Comparison of ENCODE assay signal across 11 mouse cellular contexts in the genomic region with DNA sequence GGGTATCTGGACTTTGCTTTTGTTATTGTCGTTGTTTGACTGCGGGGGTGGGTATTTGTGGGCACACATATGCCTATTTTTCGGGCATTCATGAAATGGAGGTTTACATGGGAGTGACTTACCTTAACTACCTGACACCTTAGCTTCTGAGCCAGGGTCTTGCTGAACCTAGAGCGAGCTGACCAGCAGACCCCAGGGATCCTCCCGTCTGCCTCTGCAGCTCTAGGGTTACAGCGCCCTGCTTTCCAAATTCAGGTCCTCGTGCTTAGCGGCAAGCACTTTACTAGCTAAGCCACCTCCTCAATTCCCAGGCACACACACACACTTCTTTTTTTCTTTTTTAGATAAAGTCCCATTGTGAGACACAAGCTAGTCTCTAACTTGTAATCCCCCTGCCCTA. TPM values are rescaled to one million over a fixed set of nuclear protein-coding genes. Genes with fewer than 3 reads are reported as not detected.
DNase-seq lines count a peak whose midpoint lies in the region; ATAC-seq lines count a peak whose summit lies in the region.
"Had no signal": no experiment of that assay in that cellular context is flagged by ENCODE, and none has a peak within 500 bp of the region (broad histone marks: within the 10 kb centered on the region; RNA-seq: fewer than 3 reads in every experiment).

No protein-coding gene starts in this region.

- WGBS in heart, embryonic 10.5 days = 75% methylated on average over 8 of the region's 8 CpGs
- WGBS in limb, embryonic 12.5 days = 60% methylated on average over 8 of the region's 8 CpGs
- WGBS in limb, embryonic 10.5 days = 77% methylated on average over 8 of the region's 8 CpGs

- no peak for ATAC-seq in limb, embryonic 12.5 days (ENCODE audit: insufficient number of reproducible peaks, insufficient read depth, low FRiP score, low TSS enrichment, low read depth)

- H3K27me3 ChIP-seq in heart, embryonic 10.5 days (ENCODE audit: insufficient read depth, poor library complexity, severe bottlenecking) = no peaks in the 10 kb centered on the region
- peaks cover 5% of the 10 kb centered on the region; the same call in 1 of the 2 replicates for H3K27me3 ChIP-seq in limb, embryonic 12.5 days
- 0 out of 2 replicates have a peak, but pooled peaks cover 8% of the 10 kb centered on the region for H3K27me3 ChIP-seq in limb, embryonic 10.5 days (ENCODE audit: low read depth, poor library complexity, severe bottlenecking)
- H3K27me3 ChIP-seq: embryonic facial prominence, embryonic 12.5 days; forebrain, embryonic 12.5 days; hindbrain, embryonic 12.5 days had no signal

- H3K4me1 ChIP-seq in heart, embryonic 10.5 days = 0 out of 2 replicates have a peak, but pooled peaks cover 3% of the 10 kb centered on the region
- H3K4me1 ChIP-seq in limb, embryonic 12.5 days (replicated peaks) = peaks cover 24% of the 10 kb centered on the region
- H3K4me1 ChIP-seq in limb, embryonic 10.5 days = peaks cover 21% of the 10 kb centered on the region
- H3K4me1 ChIP-seq: forebrain, embryonic 12.5 days had no signal

- no peaks in the 10 kb centered on the region for H3K9me3 ChIP-seq in heart, embryonic 10.5 days
- H3K9me3 ChIP-seq in limb, embryonic 12.5 days = no peaks in the 10 kb centered on the region
- H3K9me3 ChIP-seq in limb, embryonic 10.5 days (replicated peaks) = no peaks in the 10 kb centered on the region
- H3K9me3 ChIP-seq: embryonic facial prominence, embryonic 12.5 days; forebrain, embryonic 12.5 days; hindbrain, embryonic 12.5 days had no signal

- no peak overlapping the region for H3K4me3 ChIP-seq in heart, embryonic 10.5 days
- H3K4me3 ChIP-seq in limb, embryonic 12.5 days (replicated peaks) = no peak overlapping the region
- no peak overlapping the region for H3K4me3 ChIP-seq in limb, embryonic 10.5 days
- H3K4me3 ChIP-seq: embryonic facial prominence, embryonic 12.5 days; forebrain, embryonic 12.5 days; hindbrain, embryonic 12.5 days had no signal

- peak; percentile 80 for DNase-seq in heart, adult 11 months
- DNase-seq in heart, embryonic 10.5 days (ENCODE audit: low spot score) = no peak
- no peak for DNase-seq in limb, embryonic 10.5 days (ENCODE audit: low spot score)
- DNase-seq in right cerebral cortex, adult 18-20 months = peak; percentile 5
- no peak for DNase-seq in right cerebral cortex, postnatal 25 days
- no peak for DNase-seq in layer of hippocampus, adult 9-10 months (ENCODE audit: low spot score)

- no peak overlapping the region for H3K9ac ChIP-seq in limb, embryonic 12.5 days (replicated peaks)
- H3K9ac ChIP-seq: embryonic facial prominence, embryonic 12.5 days; forebrain, embryonic 12.5 days; hindbrain, embryonic 12.5 days had no signal

- H3K36me3 ChIP-seq in heart, embryonic 10.5 days = no peaks in the 10 kb centered on the region
- no peaks in the 10 kb centered on the region for H3K36me3 ChIP-seq in limb, embryonic 12.5 days
- H3K36me3 ChIP-seq in limb, embryonic 10.5 days = no peaks in the 10 kb centered on the region
- H3K36me3 ChIP-seq: embryonic facial prominence, embryonic 12.5 days; forebrain, embryonic 12.5 days; hindbrain, embryonic 12.5 days had no signal

- no peak overlapping the region for H3K27ac ChIP-seq in heart, embryonic 10.5 days
- no peak overlapping the region for H3K27ac ChIP-seq in limb, embryonic 12.5 days
- H3K27ac ChIP-seq in limb, embryonic 10.5 days = no peak overlapping the region
- H3K27ac ChIP-seq: embryonic facial prominence, embryonic 12.5 days; forebrain, embryonic 12.5 days; gastrocnemius, adult 2 months; hindbrain, embryonic 12.5 days had no signal

- peak overlapping the region; percentile 39 for H3K4me2 ChIP-seq in limb, embryonic 12.5 days
- H3K4me2 ChIP-seq: embryonic facial prominence, embryonic 12.5 days; forebrain, embryonic 12.5 days had no signal

RNA-seq across cellular contexts. Expression of a gene that starts 36.0 kb away (rescaled TPM):
- polyA plus RNA-seq in heart, embryonic 10.5 days (2016; fragmentation: Nextera tagmentation; extraction: Ambion mirVana) = 2.7 and 3.0 TPM in 2 replicates
- 3.4 and 4.8 TPM in 2 replicates for polyA plus RNA-seq in limb, embryonic 12.5 days (2016; fragmentation: Nextera tagmentation; extraction: Ambion mirVana)
- polyA plus RNA-seq in limb, embryonic 10.5 days (2016; fragmentation: Nextera tagmentation; extraction: Ambion mirVana) = 0.97 and 3.1 TPM in 2 replicates

RNA-seq across cellular contexts. Expression of a gene that starts 36.0 kb away (rescaled TPM):
- 0.72 and 0.78 TPM in 2 replicates for polyA plus RNA-seq in heart, embryonic 10.5 days (2016; fragmentation: Nextera tagmentation; extraction: Ambion mirVana)
- 1.2 and 1.5 TPM in 2 replicates for polyA plus RNA-seq in limb, embryonic 12.5 days (2016; fragmentation: Nextera tagmentation; extraction: Ambion mirVana)
- polyA plus RNA-seq in limb, embryonic 10.5 days (2016; fragmentation: Nextera tagmentation; extraction: Ambion mirVana) = 0.18 and 0.85 TPM in 2 replicates

RNA-seq across cellular contexts. Expression of a gene that starts 47.6 kb away (rescaled TPM):
- polyA plus RNA-seq in heart, embryonic 10.5 days (2016; fragmentation: Nextera tagmentation; extraction: Ambion mirVana) = 10.4 and 17.7 TPM in 2 replicates
- polyA plus RNA-seq in limb, embryonic 12.5 days (2016; fragmentation: Nextera tagmentation; extraction: Ambion mirVana) = 20.6 and 22.2 TPM in 2 replicates
- 15.0 and 20.3 TPM in 2 replicates for polyA plus RNA-seq in limb, embryonic 10.5 days (2016; fragmentation: Nextera tagmentation; extraction: Ambion mirVana)

Comparison
In these comparisons a context has a peak if more than half of its experiments do, and no peak if none do; other contexts are left out.
1. DNase-seq: peak in heart, adult 11 months (single experiment) and right cerebral cortex, adult 18-20 months (single experiment); none in heart, embryonic 10.5 days (single experiment), limb, embryonic 10.5 days (single experiment), right cerebral cortex, postnatal 25 days (single experiment) and layer of hippocampus, adult 9-10 months (single experiment).